Mouse (Mus musculus): ENCODE measurements around the gene Smtnl2. TPM values are rescaled to one million over a fixed set of nuclear protein-coding genes. Genes with fewer than 3 reads are reported as not detected.
A peak's percentile ranks its signal among the peaks of the same experiment; 100 is the strongest.
"Not testable (repeated sequence)": the region's sequence is repeated elsewhere in the genome, so short reads cannot be mapped to it uniquely, and the experiment has no call there.

The Smtnl2 gene
- total RNA-seq, 2 experiments from 2014 or later, result 9.6 to 9.9 TPM

- intact Hi-C loops (cut with DNase I), result no loop called here
- DNase-seq, result no peak
Measured at GRCm38 (mm10) chr11:72363523-72364240, 47.8 kb downstream of the Smtnl2 start.

GRCm38 (mm10) chr11:72362347-72362741 is 49.2 kb downstream of the Smtnl2 start, which contains the start of gene Tekt1:
Tekt1 (minus strand) TSS chr11:72362442.
- no peak for DNase-seq
- intact Hi-C loops (cut with DNase I), result no loop called here

- DNase-seq, result peak; percentile 73
- intact Hi-C loops (cut with DNase I), result no loop called here
Measured at GRCm38 (mm10) chr11:72361385-72362346, 49.8 kb downstream of the Smtnl2 start.

GRCm38 (mm10) chr11:72354971-72355728 is 56.4 kb downstream of the Smtnl2 start:
- intact Hi-C loops (cut with DNase I), result no loop called here

GRCm38 (mm10) chr11:72353186-72353585 is 58.3 kb downstream of the Smtnl2 start:
- DNase-seq, result no peak
- intact Hi-C loops (cut with DNase I), result no loop called here

More at GRCm38 (mm10) chr11:72354971-72355728, 56.4 kb downstream of the Smtnl2 start:
- peak; percentile 85 for DNase-seq

- intact Hi-C loops (cut with DNase I), result no loop called here
Measured at GRCm38 (mm10) chr11:72352272-72352671, 59.2 kb downstream of the Smtnl2 start.

GRCm38 (mm10) chr11:72349652-72350051 is 61.9 kb downstream of the Smtnl2 start:
- intact Hi-C loops (cut with DNase I), result loop anchor here (10.0 kb wide), 2 partner anchors 125 to 215 kb away; no protein-coding TSS in a partner anchor
- no peak for DNase-seq

More at GRCm38 (mm10) chr11:72352272-72352671, 59.2 kb downstream of the Smtnl2 start:
- DNase-seq, result no peak

- DNase-seq, result no peak
- intact Hi-C loops (cut with DNase I), result loop anchor here (10.0 kb wide), 2 partner anchors 124 to 216 kb away; no protein-coding TSS in a partner anchor
Measured at GRCm38 (mm10) chr11:72349016-72349415, 62.5 kb downstream of the Smtnl2 start.

GRCm38 (mm10) chr11:72348563-72348962 is 63.0 kb downstream of the Smtnl2 start:
- intact Hi-C loops (cut with DNase I), result loop anchor here (10.0 kb wide), 2 partner anchors 124 to 216 kb away; no protein-coding TSS in a partner anchor
- DNase-seq, result no peak

GRCm38 (mm10) chr11:72344486-72344885 is 67.0 kb downstream of the Smtnl2 start:
- no peak for DNase-seq
- intact Hi-C loops (cut with DNase I), result loop anchor here (5.0 to 10.0 kb wide), 3 partner anchors 83 to 220 kb away; no protein-coding TSS in a partner anchor

- intact Hi-C loops (cut with DNase I), result loop anchor here (5.0 to 10.0 kb wide), 3 partner anchors 83 to 221 kb away; no protein-coding TSS in a partner anchor
- peak; percentile 58 for DNase-seq
Measured at GRCm38 (mm10) chr11:72343904-72344303, 67.6 kb downstream of the Smtnl2 start.

- not testable (repeated sequence) for DNase-seq
- intact Hi-C loops (cut with DNase I), result loop anchor here (5.0 to 10.0 kb wide), 3 partner anchors 84 to 222 kb away; no protein-coding TSS in a partner anchor
Measured at GRCm38 (mm10) chr11:72343238-72343625, 68.3 kb downstream of the Smtnl2 start.

GRCm38 (mm10) chr11:72342549-72343237 is 68.8 kb downstream of the Smtnl2 start:
- peak; percentile 62 for DNase-seq
- intact Hi-C loops (cut with DNase I), result loop anchor here (5.0 to 10.0 kb wide), 3 partner anchors 85 to 222 kb away; no protein-coding TSS in a partner anchor

- no peak for DNase-seq
- intact Hi-C loops (cut with DNase I), result loop anchor here (5.0 to 10.0 kb wide), 3 partner anchors 88 to 225 kb away; no protein-coding TSS in a partner anchor
Measured at GRCm38 (mm10) chr11:72339716-72340115, 71.8 kb downstream of the Smtnl2 start.

Small RNA genes within 50 kb of the gene (microRNA-seq; reads per million reads assigned to microRNA genes)
- gene Mir6338, result not detected

Other genes starting within 250 kb of the Smtnl2 start
- gene Gm43951, start 204.9 kb downstream of the Smtnl2 start, total RNA-seq (2021), result 10 to 100 TPM; 11.8 to 12.6 TPM
- gene 4933427D14Rik, start 204.3 kb downstream of the Smtnl2 start, total RNA-seq (2021), result 10 to 100 TPM; 36.3 to 37.6 TPM
- gene Txndc17, start 204.2 kb downstream of the Smtnl2 start, total RNA-seq (2021), result 10 to 100 TPM; 54.9 to 61.7 TPM
- gene Med31, start 196.1 kb downstream of the Smtnl2 start, total RNA-seq (2021), result 10 to 100 TPM; 13.8 to 14.6 TPM
- 1 to 10 TPM; 7.2 to 9.8 TPM for gene Slc13a5, start 144.5 kb downstream of the Smtnl2 start, total RNA-seq (2021)
- gene Xaf1, start 110.1 kb downstream of the Smtnl2 start, total RNA-seq (2021), result 1 to 10 TPM in 1 of 2 experiments, under 1 TPM in 1; 0.70 to 1.2 TPM
- not detected for gene Fbxo39, start 97.3 kb downstream of the Smtnl2 start, total RNA-seq (2021)
- gene Tekt1, start 49.3 kb downstream of the Smtnl2 start, total RNA-seq (2021), result 1 to 10 TPM; 1.6 to 2.1 TPM
- not detected for gene Ggt6, start 23.8 kb upstream of the Smtnl2 start, total RNA-seq (2021)
- 10 to 100 TPM; 68.3 to 77.3 TPM for gene Mybbp1a, start 29.6 kb upstream of the Smtnl2 start, total RNA-seq (2021)
- 10 to 100 TPM; 36.5 to 37.0 TPM for gene Spns2, start 78.2 kb upstream of the Smtnl2 start, total RNA-seq (2021)
- under 1 TPM; 0.18 to 0.26 TPM for gene Spns3, start 138.8 kb upstream of the Smtnl2 start, total RNA-seq (2021)
- 10 to 100 TPM; 65.6 to 72.0 TPM for gene Ube2g1, start 195.6 kb upstream of the Smtnl2 start, total RNA-seq (2021)